In genomic region chr6:29031704-29032310, GRCm38 (mm10) we compare ENCODE assay signal across 29 mouse cellular contexts. TPM values are rescaled to one million over a fixed set of nuclear protein-coding genes. Genes with fewer than 3 reads are reported as not detected.
DNase-seq lines count a peak whose midpoint lies in the region; ATAC-seq and TF ChIP-seq lines count a peak whose summit lies in the region.
"Had no signal": no experiment of that assay in that cellular context is flagged by ENCODE, and none has a peak within 500 bp of the region (broad histone marks: within the 10 kb centered on the region; RNA-seq: fewer than 3 reads in every experiment).

No protein-coding gene starts in this region.

- 79% methylated on average over 13 of the region's 13 CpGs for WGBS in hindbrain, postnatal 0 days
- WGBS in hindbrain, embryonic 14.5 days, result 86% methylated on average over 13 of the region's 13 CpGs

- no peak for TF ChIP-seq CTCF in hindbrain, postnatal 0 days (IDR thresholded peaks at IDR 0.05; ENCODE audit: low read depth)

- H3K4me1 ChIP-seq in hindbrain, postnatal 0 days (ENCODE audit: insufficient read depth, low read length), result no peaks in the 10 kb centered on the region; the same call in 1 of the 2 replicates
- peaks cover 7% of the 10 kb centered on the region for H3K4me1 ChIP-seq in hindbrain, embryonic 14.5 days (replicated peaks; ENCODE audit: control insufficient read depth, insufficient read depth, low read length)
- H3K4me1 ChIP-seq: liver, embryonic 12.5 days; stomach, embryonic 15.5 days had no signal

- no peaks in the 10 kb centered on the region for H3K36me3 ChIP-seq in hindbrain, postnatal 0 days (ENCODE audit: insufficient read depth, low read length)
- H3K36me3 ChIP-seq in hindbrain, embryonic 14.5 days (replicated peaks; ENCODE audit: control insufficient read depth, insufficient read depth), result no peaks in the 10 kb centered on the region
- H3K36me3 ChIP-seq: embryonic facial prominence, embryonic 12.5 days; G1E; limb, embryonic 13.5 days; liver, embryonic 12.5 days; stomach, embryonic 15.5 days had no signal

- H3K4me3 ChIP-seq in hindbrain, postnatal 0 days (ENCODE audit: low read length), result no peak overlapping the region
- no peak overlapping the region for H3K4me3 ChIP-seq in hindbrain, embryonic 14.5 days (replicated peaks; ENCODE audit: low read length)
- H3K4me3 ChIP-seq: embryonic facial prominence, embryonic 12.5 days; layer of hippocampus, adult 2 months; limb, embryonic 13.5 days; liver, embryonic 12.5 days; myocyte; stomach, embryonic 15.5 days had no signal

- no peaks in the 10 kb centered on the region for H3K9me3 ChIP-seq in hindbrain, postnatal 0 days (ENCODE audit: low read length)
- H3K9me3 ChIP-seq in hindbrain, embryonic 14.5 days (ENCODE audit: control insufficient read depth, low read length), result no peaks in the 10 kb centered on the region
- H3K9me3 ChIP-seq: embryonic facial prominence, embryonic 12.5 days; stomach, embryonic 15.5 days had no signal

- DNase-seq in adrenal gland, postnatal 10 days, result peak; percentile 56
- DNase-seq in adrenal gland, postnatal 25 days, result no peak
- DNase-seq in hindbrain, postnatal 0 days (ENCODE audit: low spot score), result no peak
- DNase-seq in hindbrain, embryonic 14.5 days (ENCODE audit: low spot score), result no peak
- DNase-seq in adipocyte (ENCODE audit: low spot score), result peak; percentile 72
- DNase-seq in thymus, postnatal 0 days (ENCODE audit: low spot score), result no peak
- no peak for DNase-seq in spleen, adult 12 weeks (ENCODE audit: low spot score)
- DNase-seq: B cell, adult 2 months had no signal

- H3K27ac ChIP-seq in hindbrain, postnatal 0 days, result no peak overlapping the region
- no peak overlapping the region for H3K27ac ChIP-seq in hindbrain, embryonic 14.5 days
- H3K27ac ChIP-seq: embryonic facial prominence, embryonic 12.5 days; layer of hippocampus, adult 2 months; limb, embryonic 13.5 days; liver, embryonic 12.5 days; stomach, embryonic 15.5 days had no signal

- no peaks in the 10 kb centered on the region for H3K27me3 ChIP-seq in hindbrain, postnatal 0 days (ENCODE audit: insufficient read depth, low read length)
- no peaks in the 10 kb centered on the region for H3K27me3 ChIP-seq in hindbrain, embryonic 14.5 days (ENCODE audit: control insufficient read depth, insufficient read depth, low read length)
- H3K27me3 ChIP-seq: embryonic facial prominence, embryonic 12.5 days; stomach, embryonic 15.5 days had no signal

- ATAC-seq in hindbrain, postnatal 0 days, result 0 out of 2 replicates have a peak, but pooled peaks have one; percentile 36
- ATAC-seq in hindbrain, embryonic 14.5 days (ENCODE audit: low FRiP score), result no peak
- peak; percentile 82 for ATAC-seq in granulocyte monocyte progenitor cell, adult 5-6 weeks (replicated peaks; ENCODE audit: poor library complexity, severe bottlenecking)
- ATAC-seq: activated CD4-positive, CD25-positive, alpha-beta regulatory T cell, adult 4 months; liver, embryonic 12.5 days had no signal

- H3K9ac ChIP-seq in hindbrain, postnatal 0 days (replicated peaks; ENCODE audit: low read length), result no peak overlapping the region
- H3K9ac ChIP-seq in hindbrain, embryonic 14.5 days, result no peak overlapping the region
- H3K9ac ChIP-seq: embryonic facial prominence, embryonic 12.5 days; forebrain, postnatal 0 days; limb, embryonic 13.5 days; liver, embryonic 12.5 days; stomach, embryonic 15.5 days had no signal

- no peak overlapping the region for H3K4me2 ChIP-seq in hindbrain, postnatal 0 days (ENCODE audit: low read depth, low read length)
- no peak overlapping the region for H3K4me2 ChIP-seq in hindbrain, embryonic 14.5 days (replicated peaks)
- H3K4me2 ChIP-seq: embryonic facial prominence, embryonic 12.5 days; limb, embryonic 13.5 days; liver, embryonic 12.5 days; stomach, embryonic 15.5 days had no signal

RNA-seq across cellular contexts. Expression of gene Lep, which starts 28.2 kb away (rescaled TPM):
- total RNA-seq in adrenal gland, postnatal 10 days (2021), result 1 to 10 TPM; 6.8 to 8.6 TPM
- 3.0 and 6.3 TPM in 2 replicates for total RNA-seq in adrenal gland, postnatal 25 days (2021)
- total RNA-seq in hindbrain, postnatal 0 days (2014; rRNA removed), result not detected in 2 replicates
- not detected in 2 replicates for polyA plus RNA-seq in hindbrain, postnatal 0 days (2015; fragmentation: Nextera tagmentation; extraction: Ambion mirVana)
- not detected in 2 replicates for polyA plus RNA-seq in hindbrain, embryonic 14.5 days (2014; fragmentation: Nextera tagmentation; extraction: Ambion mirVana)
- not detected in 2 replicates for total RNA-seq in granulocyte monocyte progenitor cell, adult 5-6 weeks (2014; fragmentation: Nextera tagmentation)
- not detected in 2 replicates for total RNA-seq in granulocyte monocyte progenitor cell, adult 5-6 weeks (2017)
- 0.12 TPM in 1 of 2 replicates, not detected in the other for polyA plus RNA-seq in thymus, postnatal 0 days (2015; fragmentation: Nextera tagmentation; extraction: Ambion mirVana)
- total RNA-seq: CH12.LX; forebrain, postnatal 0 days; hematopoietic stem cell, adult 5-6 weeks; layer of hippocampus, adult 2 months; left cerebral cortex, adult 18-20 months; left cerebral cortex, postnatal 25 days; megakaryocyte-erythroid progenitor cell, adult 5-6 weeks had no signal
- polyA plus RNA-seq: activated CD4-positive, CD25-positive, alpha-beta regulatory T cell, adult 4 months; brain, embryonic 14.5 days; embryonic facial prominence, embryonic 12.5 days; forebrain, postnatal 0 days; G1E; heart, embryonic 16.5 days; hindbrain, embryonic 16.5 days; intestine, embryonic 16.5 days; kidney, embryonic 14.5 days; limb, embryonic 13.5 days; liver, embryonic 12.5 days; midbrain, embryonic 16.5 days; myocyte; stomach, embryonic 15.5 days had no signal

Comparison
In these comparisons a context has a peak if more than half of its experiments do, and no peak if none do; other contexts are left out.
1. DNase-seq: peak in adrenal gland, postnatal 10 days (single experiment) and adipocyte (single experiment); none in adrenal gland, postnatal 25 days (single experiment), hindbrain, postnatal 0 days (single experiment), hindbrain, embryonic 14.5 days (single experiment), thymus, postnatal 0 days (single experiment) and spleen, adult 12 weeks (single experiment).